Mouse (Mus musculus) lung, adult 2 months (tissue): ENCODE measurements at regions not wholly inside any gene's neighbourhood (a gene's known extent, or its start where the extent isn't known, plus 50 kb on each side); places are given as distances from the start of the nearest gene placed in this dataset.

Experiments used
- CTCF ChIP-seq: fragments of 200-500 bp; IDR thresholded peaks from 2 replicates; pipeline ENCODE4 v1.5.1; 2011; ENCODE audit warnings: mild to moderate bottlenecking, low read length, control low read depth; ENCODE audit not compliant: insufficient read depth
- POLR2A ChIP-seq: fragments of 200-500 bp; IDR thresholded peaks from 2 replicates; pipeline ENCODE4 v1.6.1; 2011; ENCODE audit warnings: low read depth, mild to moderate bottlenecking, control low read depth, low read length, borderline replicate concordance; ENCODE audit errors: extremely low read depth

DNA sequence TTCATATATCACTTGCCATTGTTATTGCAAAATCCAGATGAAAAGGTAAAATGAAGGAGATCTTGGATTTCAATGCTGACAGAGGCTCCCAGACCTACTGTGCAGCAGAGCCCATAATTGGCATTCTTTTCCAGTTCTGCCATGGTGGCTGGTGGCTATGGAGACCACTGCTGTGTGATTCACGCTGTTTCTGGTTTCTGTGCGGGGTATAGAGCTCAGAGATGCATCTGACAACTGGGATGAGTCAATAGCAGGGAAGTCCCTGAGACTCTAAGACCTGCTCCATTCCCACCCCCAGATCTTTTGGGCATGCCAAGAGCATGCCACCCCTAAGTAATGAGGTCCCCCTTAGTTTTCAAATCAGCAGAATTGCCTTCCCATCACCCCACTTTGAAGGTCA, 120.7 kb upstream of the Rbbp6 start:
- TF ChIP-seq POLR2A (no peak), CTCF (no peak)
